In genomic region chr4:105071761-105072427, GRCm38 (mm10) we compare ENCODE assay signal across 14 mouse cellular contexts. TPM values are rescaled to one million over a fixed set of nuclear protein-coding genes. Genes with fewer than 3 reads are reported as not detected.
DNase-seq lines count a peak whose midpoint lies in the region; ATAC-seq and TF ChIP-seq lines count a peak whose summit lies in the region.
"Had no signal": no experiment of that assay in that cellular context is flagged by ENCODE, and none has a peak within 500 bp of the region (broad histone marks: within the 10 kb centered on the region; RNA-seq: fewer than 3 reads in every experiment).

No protein-coding gene starts in this region.

- H3K9ac ChIP-seq in kidney, embryonic 15.5 days: no peak overlapping the region
- no peak overlapping the region for H3K9ac ChIP-seq in MEL (ENCODE audit: control insufficient read depth, low read depth, low read length, poor library complexity, severe bottlenecking)
- H3K9ac ChIP-seq: liver, embryonic 15.5 days; stomach, embryonic 15.5 days had no signal

- TF ChIP-seq CTCF in gastrocnemius, adult 2 months (IDR thresholded peaks at IDR 0.05): no peak
- no peak for TF ChIP-seq CTCF in MEL (IDR thresholded peaks at IDR 0.05 in 2 of 3, conservative IDR thresholded peaks at IDR 0.05 in 1 of 3; ENCODE audit: control insufficient read depth in 1 of 3, insufficient read depth in 1 of 3, low read depth in 2 of 3, low read length in 3 of 3, poor library complexity in 1 of 3, severe bottlenecking in 1 of 3)

- no peaks in the 10 kb centered on the region for H3K36me3 ChIP-seq in kidney, embryonic 15.5 days
- H3K36me3 ChIP-seq in MEL (ENCODE audit: control insufficient read depth in 1 of 2, insufficient read depth in 2 of 2, low read length in 2 of 2): no peaks in the 10 kb centered on the region
- H3K36me3 ChIP-seq: limb, embryonic 10.5 days; liver, embryonic 15.5 days; stomach, embryonic 15.5 days had no signal

- H3K27ac ChIP-seq in gastrocnemius, adult 2 months: peak overlapping the region; percentile 69
- H3K27ac ChIP-seq in kidney, embryonic 15.5 days: no peak overlapping the region
- no peak overlapping the region for H3K27ac ChIP-seq in MEL (ENCODE audit: control insufficient read depth, low read depth, low read length)
- H3K27ac ChIP-seq: limb, embryonic 10.5 days; liver, embryonic 15.5 days; stomach, embryonic 15.5 days had no signal

- no peaks in the 10 kb centered on the region for H3K27me3 ChIP-seq in kidney, embryonic 15.5 days
- H3K27me3 ChIP-seq in MEL (ENCODE audit: control insufficient read depth in 1 of 2, insufficient read depth in 2 of 2, low read length in 2 of 2): no peaks in the 10 kb centered on the region
- H3K27me3 ChIP-seq: liver, embryonic 15.5 days; stomach, embryonic 15.5 days had no signal

- no peak for DNase-seq in gastrocnemius, adult 2 months
- DNase-seq in gastrocnemius, adult 8-10 months (ENCODE audit: low spot score in 2 of 2): no peak
- DNase-seq in kidney, adult 8-10 months: peak; percentile 29 to 77
- peak; percentile 8 for DNase-seq in MEL (ENCODE audit: low read depth, low spot score)
- peak; percentile 34 to 70 for DNase-seq in kidney, postnatal 36 days
- DNase-seq in right cerebral cortex, postnatal 4 days: no peak
- DNase-seq: embryo, embryonic 11 days had no signal

- no peaks in the 10 kb centered on the region for H3K4me1 ChIP-seq in kidney, embryonic 15.5 days
- no peaks in the 10 kb centered on the region for H3K4me1 ChIP-seq in MEL (ENCODE audit: control insufficient read depth in 1 of 2, insufficient read depth in 2 of 2, low read length in 2 of 2)
- H3K4me1 ChIP-seq: limb, embryonic 10.5 days; liver, embryonic 15.5 days; stomach, embryonic 15.5 days had no signal

- no peak for ATAC-seq in kidney, embryonic 15.5 days (replicated peaks; ENCODE audit: low FRiP score)
- ATAC-seq: CD4-positive, CD25-positive, alpha-beta regulatory T cell, adult 4 months had no signal

- TF ChIP-seq RAD21 in MEL (IDR thresholded peaks at IDR 0.05; ENCODE audit: low read depth, low read length): no peak

- H3K9me3 ChIP-seq in kidney, embryonic 15.5 days (replicated peaks): no peaks in the 10 kb centered on the region
- H3K9me3 ChIP-seq in MEL (replicated peaks; ENCODE audit: insufficient read depth, low read length): no peaks in the 10 kb centered on the region
- H3K9me3 ChIP-seq: limb, embryonic 10.5 days; liver, embryonic 15.5 days; stomach, embryonic 15.5 days had no signal

- H3K4me2 ChIP-seq in kidney, embryonic 15.5 days: no peak overlapping the region
- H3K4me2 ChIP-seq: liver, embryonic 15.5 days; midbrain, embryonic 11.5 days; stomach, embryonic 15.5 days had no signal

- H3K4me3 ChIP-seq in gastrocnemius, adult 2 months: no peak overlapping the region; the same call in 1 of the 2 replicates
- H3K4me3 ChIP-seq in kidney, embryonic 15.5 days (replicated peaks): no peak overlapping the region
- H3K4me3 ChIP-seq in MEL (ENCODE audit: control insufficient read depth in 1 of 2, insufficient read depth in 1 of 2, low read depth in 2 of 2, low read length in 2 of 2): no peak overlapping the region
- H3K4me3 ChIP-seq: erythroblast, embryonic 14.5 days; limb, embryonic 10.5 days; liver, embryonic 15.5 days; stomach, embryonic 15.5 days had no signal

- TF ChIP-seq EP300 in MEL (IDR thresholded peaks at IDR 0.05; ENCODE audit: low read depth in 1 of 2, low read length in 2 of 2): no peak

- TF ChIP-seq POLR2A in MEL (IDR thresholded peaks at IDR 0.05; ENCODE audit: control insufficient read depth in 1 of 2, insufficient read depth in 1 of 2, low read depth in 1 of 2, low read length in 2 of 2, poor library complexity in 1 of 2): no peak

- WGBS in kidney, embryonic 15.5 days: 93% methylated on average over 3 of the region's 3 CpGs

- no peaks in the 10 kb centered on the region for H3K79me2 ChIP-seq in MEL (ENCODE audit: control insufficient read depth, insufficient read depth, low read length, poor library complexity)

- intact Hi-C loops in gastrocnemius, adult 2 months (cut with DNase I): loop anchor here (10.0 kb wide), 1 partner anchor 53 kb away; no protein-coding TSS in a partner anchor

TF ChIP-seq in MEL, 35 proteins besides CTCF, POLR2A, EP300 and RAD21:
- TF ChIP-seq MAX (IDR thresholded peaks at IDR 0.05; ENCODE audit: low read length): no peak
- no peak for TF ChIP-seq ZNF384 (IDR thresholded peaks at IDR 0.05; ENCODE audit: low read depth, low read length)
- no peak for TF ChIP-seq USF1 (IDR thresholded peaks at IDR 0.05; ENCODE audit: low read depth, low read length)
- no peak for TF ChIP-seq CHD1 (IDR thresholded peaks at IDR 0.05; ENCODE audit: low read depth, low read length)
- no peak for TF ChIP-seq POLR2AphosphoS2 (IDR thresholded peaks at IDR 0.05; ENCODE audit: low read length)
- TF ChIP-seq UBTF (IDR thresholded peaks at IDR 0.05; ENCODE audit: borderline replicate concordance, insufficient read depth, low read depth, low read length): no peak
- no peak for TF ChIP-seq ETS1 (IDR thresholded peaks at IDR 0.05; ENCODE audit: low read depth, low read length)
- no peak for TF ChIP-seq MYB (IDR thresholded peaks at IDR 0.05; ENCODE audit: low read depth, low read length)
- no peak for TF ChIP-seq TBP (IDR thresholded peaks at IDR 0.05; ENCODE audit: low read depth, low read length)

RNA-seq across cellular contexts. Expression of gene Prkaa2, which starts 37.8 kb away (rescaled TPM):
- total RNA-seq in gastrocnemius, adult 2 months (2021): 100 to 1,000 TPM; 135 to 136 TPM
- 100 to 1,000 TPM; 137 to 175 (median 164) TPM for total RNA-seq in gastrocnemius, adult 8-10 months (2022)
- 6.1 and 6.2 TPM in 2 replicates for polyA plus RNA-seq in kidney, embryonic 15.5 days (2015; fragmentation: Nextera tagmentation; extraction: Ambion mirVana)
- total RNA-seq in MEL (2012; rRNA removed): not detected in 2 replicates
- polyA plus RNA-seq in MEL (2012; ENCODE audit: insufficient read depth in 1 of 2, insufficient read length in 2 of 2, low read depth in 1 of 2, low replicate concordance in 2 of 2, missing spikeins in 1 of 2): not detected
- polyA plus RNA-seq: CD4-positive, CD25-positive, alpha-beta regulatory T cell, adult 4 months; erythroblast, embryonic 14.5 days had no signal

Comparison
In these comparisons a context has a peak if more than half of its experiments do, and no peak if none do; other contexts are left out.
1. DNase-seq: peak in kidney, adult 8-10 months (2 of 2), MEL (single experiment) and kidney, postnatal 36 days (2 of 2); none in gastrocnemius, adult 2 months (single experiment), gastrocnemius, adult 8-10 months (0 of 2) and right cerebral cortex, postnatal 4 days (single experiment).
2. RNA of gene Prkaa2, which starts 37.8 kb away (total RNA-seq): 137 to 175 TPM in gastrocnemius, adult 8-10 months and 135 to 136 TPM in gastrocnemius, adult 2 months; not detected in MEL; every median in the first group is over 100 times any median in the second.